Mouse (Mus musculus): Measurements from ENCODE around the gene 4933402N03Rik. TPM values are rescaled to one million over a fixed set of nuclear protein-coding genes. Genes with fewer than 3 reads are reported as not detected.

The 4933402N03Rik gene
- polyA plus RNA-seq (2014; fragmentation: Nextera tagmentation; extraction: Ambion mirVana): not detected in 2 replicates

GRCm38 (mm10) chr7:131146214-131146613, at the start of gene 4933402N03Rik:
TSS of gene 4933402N03Rik (minus strand) at chr7:131146314.
- Histone ChIP-seq H3K27me3 (replicated peaks; ENCODE audit: control insufficient read depth, insufficient read depth, low read length) (no peaks in the 10 kb centered on the region), H3K9me3 (ENCODE audit: control insufficient read depth, low read length) (no peaks in the 10 kb centered on the region), H3K4me1 (replicated peaks; ENCODE audit: control insufficient read depth, insufficient read depth, low read length) (no peaks in the 10 kb centered on the region), H3K9ac (ENCODE audit: low read depth, low read length) (no peak within 1 kb of the TSS), H3K4me2 (no peak within 1 kb of the TSS), H3K4me3 (ENCODE audit: low read depth, low read length) (no peak within 1 kb of the TSS), H3K27ac (ENCODE audit: low read depth, low read length) (no peak within 1 kb of the TSS), H3K36me3 (ENCODE audit: control insufficient read depth, insufficient read depth, low read length) (no peaks in the 10 kb centered on the region)
- 79% methylated on average over 2 of the region's 2 CpGs for WGBS
- DNase-seq (ENCODE audit: low spot score) (no peak), ATAC-seq (replicated peaks; ENCODE audit: low FRiP score) (no peak)

DNA sequence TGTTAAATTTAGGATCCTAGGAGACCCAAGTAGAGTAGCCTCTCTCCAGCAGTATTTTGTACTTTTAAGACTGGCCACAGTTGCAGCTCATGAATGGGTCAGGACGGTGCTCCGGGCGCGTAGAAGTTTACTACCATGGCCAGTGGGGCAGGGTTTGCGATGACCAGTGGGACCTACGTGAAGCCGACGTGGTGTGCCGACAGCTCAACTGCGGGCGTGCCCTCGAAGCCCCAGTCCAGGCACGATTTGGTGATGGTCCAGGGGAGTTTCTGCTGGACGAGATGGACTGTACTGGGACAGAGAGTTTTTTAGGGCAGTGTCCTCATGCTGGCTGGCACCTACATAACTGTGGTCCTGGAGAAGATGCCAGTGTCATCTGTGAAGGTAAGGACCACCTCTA, 41.9 kb upstream of the 4933402N03Rik start:
- no peak for DNase-seq (ENCODE audit: low spot score)
- no peaks in the 10 kb centered on the region for H3K9me3 ChIP-seq (ENCODE audit: control insufficient read depth, low read length)
- 87% methylated on average over 14 of the region's 14 CpGs for WGBS
- H3K4me3 ChIP-seq (ENCODE audit: low read depth, low read length): no peak overlapping the region
- no peaks in the 10 kb centered on the region for H3K4me1 ChIP-seq (replicated peaks; ENCODE audit: control insufficient read depth, insufficient read depth, low read length)
- H3K9ac ChIP-seq (ENCODE audit: low read depth, low read length): no peak overlapping the region
- H3K27me3 ChIP-seq (replicated peaks; ENCODE audit: control insufficient read depth, insufficient read depth, low read length): no peaks in the 10 kb centered on the region
- H3K27ac ChIP-seq (ENCODE audit: low read depth, low read length): no peak overlapping the region
- no peak for ATAC-seq (replicated peaks; ENCODE audit: low FRiP score)
- no peaks in the 10 kb centered on the region for H3K36me3 ChIP-seq (ENCODE audit: control insufficient read depth, insufficient read depth, low read length)
- no peak overlapping the region for H3K4me2 ChIP-seq

DNA sequence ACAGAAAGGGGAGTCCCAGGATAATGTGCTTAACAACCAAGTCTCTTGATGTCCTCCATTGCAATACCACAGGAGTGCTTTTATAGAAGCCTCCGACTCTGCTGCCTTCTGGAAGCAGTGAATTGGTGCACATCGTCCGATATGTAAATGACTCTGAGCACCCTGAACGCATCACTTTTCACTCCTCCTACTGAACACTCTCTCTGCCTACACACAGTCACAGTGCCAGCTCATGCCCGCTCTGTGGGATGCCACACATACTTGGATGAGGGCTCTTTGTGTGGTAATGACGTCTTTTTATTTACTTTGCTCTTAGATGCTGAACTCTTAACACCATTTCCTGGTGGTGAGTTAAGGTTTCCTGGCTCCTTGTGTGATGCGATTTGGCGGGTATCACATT, 40.9 kb upstream of the 4933402N03Rik start:
- H3K27me3 ChIP-seq (replicated peaks; ENCODE audit: control insufficient read depth, insufficient read depth, low read length): no peaks in the 10 kb centered on the region
- DNase-seq (ENCODE audit: low spot score): no peak
- H3K4me1 ChIP-seq (replicated peaks; ENCODE audit: control insufficient read depth, insufficient read depth, low read length): no peaks in the 10 kb centered on the region

GRCm38 (mm10) chr7:131184339-131184738, 38.2 kb upstream of the 4933402N03Rik start:
- H3K4me1 ChIP-seq (replicated peaks; ENCODE audit: control insufficient read depth, insufficient read depth, low read length): no peaks in the 10 kb centered on the region
- H3K27ac ChIP-seq (ENCODE audit: low read depth, low read length): no peak overlapping the region
- no peak overlapping the region for H3K4me3 ChIP-seq (ENCODE audit: low read depth, low read length)
- ATAC-seq (replicated peaks; ENCODE audit: low FRiP score): no peak
- no peak overlapping the region for H3K4me2 ChIP-seq
- H3K36me3 ChIP-seq (ENCODE audit: control insufficient read depth, insufficient read depth, low read length): no peaks in the 10 kb centered on the region
- no peaks in the 10 kb centered on the region for H3K9me3 ChIP-seq (ENCODE audit: control insufficient read depth, low read length)
- no peaks in the 10 kb centered on the region for H3K27me3 ChIP-seq (replicated peaks; ENCODE audit: control insufficient read depth, insufficient read depth, low read length)
- H3K9ac ChIP-seq (ENCODE audit: low read depth, low read length): no peak overlapping the region
- WGBS: 60% methylated on average over 8 of the region's 8 CpGs
- no peak for DNase-seq (ENCODE audit: low spot score)

More for the DNA sequence above, 40.9 kb upstream of the 4933402N03Rik start:
- Histone ChIP-seq H3K9me3 (ENCODE audit: control insufficient read depth, low read length) (no peaks in the 10 kb centered on the region), H3K36me3 (ENCODE audit: control insufficient read depth, insufficient read depth, low read length) (no peaks in the 10 kb centered on the region), H3K4me3 (ENCODE audit: low read depth, low read length) (no peak overlapping the region), H3K9ac (ENCODE audit: low read depth, low read length) (no peak overlapping the region), H3K27ac (ENCODE audit: low read depth, low read length) (no peak overlapping the region), H3K4me2 (no peak overlapping the region)
- WGBS: 70% methylated on average over 8 of the region's 8 CpGs
- no peak for ATAC-seq (replicated peaks; ENCODE audit: low FRiP score)

DNA sequence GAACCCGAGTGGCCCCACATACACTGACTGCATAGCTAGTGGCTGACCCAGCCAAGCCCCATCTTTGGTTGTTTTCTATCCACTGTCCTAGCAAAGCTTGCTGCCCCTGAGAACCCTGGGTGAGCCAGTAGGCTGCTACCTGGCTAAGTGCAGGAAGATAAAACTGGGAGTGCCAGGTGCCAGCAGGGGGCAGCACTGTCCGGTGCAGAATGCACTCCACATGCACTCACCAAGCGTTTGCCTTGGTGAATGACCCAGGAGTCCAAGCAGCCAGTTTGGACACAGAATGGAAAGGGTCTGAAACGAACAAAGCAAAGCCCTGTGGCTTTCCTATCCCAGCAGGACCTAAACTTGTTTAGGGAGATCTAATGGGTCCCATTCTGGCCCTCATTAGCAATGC, 36.6 kb upstream of the 4933402N03Rik start:
- Histone ChIP-seq H3K4me1 (replicated peaks; ENCODE audit: control insufficient read depth, insufficient read depth, low read length) (no peaks in the 10 kb centered on the region), H3K4me2 (no peak overlapping the region), H3K9ac (ENCODE audit: low read depth, low read length) (no peak overlapping the region), H3K36me3 (ENCODE audit: control insufficient read depth, insufficient read depth, low read length) (no peaks in the 10 kb centered on the region), H3K9me3 (ENCODE audit: control insufficient read depth, low read length) (no peaks in the 10 kb centered on the region), H3K27me3 (replicated peaks; ENCODE audit: control insufficient read depth, insufficient read depth, low read length) (no peaks in the 10 kb centered on the region), H3K27ac (ENCODE audit: low read depth, low read length) (no peak overlapping the region), H3K4me3 (ENCODE audit: low read depth, low read length) (no peak overlapping the region)
- no peak for DNase-seq (ENCODE audit: low spot score)
- WGBS: 34% methylated on average over 4 of the region's 4 CpGs
- 0 out of 2 replicates have a peak, but pooled peaks have one; percentile 39 for ATAC-seq (replicated peaks; ENCODE audit: low FRiP score)

GRCm38 (mm10) chr7:131174121-131174520, 28.0 kb upstream of the 4933402N03Rik start, which contains the start of gene 5430419D17Rik:
TSS of gene 5430419D17Rik (plus strand) at chr7:131174402.
- no peak within 1 kb of the TSS for H3K9ac ChIP-seq (ENCODE audit: low read depth, low read length)
- DNase-seq (ENCODE audit: low spot score): no peak
- no peaks in the 10 kb centered on the region for H3K9me3 ChIP-seq (ENCODE audit: control insufficient read depth, low read length)
- ATAC-seq (replicated peaks; ENCODE audit: low FRiP score): no peak
- H3K27me3 ChIP-seq (replicated peaks; ENCODE audit: control insufficient read depth, insufficient read depth, low read length): no peaks in the 10 kb centered on the region
- H3K4me2 ChIP-seq: no peak within 1 kb of the TSS
- H3K27ac ChIP-seq (ENCODE audit: low read depth, low read length): no peak within 1 kb of the TSS
- no peak within 1 kb of the TSS for H3K4me3 ChIP-seq (ENCODE audit: low read depth, low read length)
- no peaks in the 10 kb centered on the region for H3K36me3 ChIP-seq (ENCODE audit: control insufficient read depth, insufficient read depth, low read length)
- 82% methylated on average over 9 of the region's 9 CpGs for WGBS
- no peaks in the 10 kb centered on the region for H3K4me1 ChIP-seq (replicated peaks; ENCODE audit: control insufficient read depth, insufficient read depth, low read length)

DNA sequence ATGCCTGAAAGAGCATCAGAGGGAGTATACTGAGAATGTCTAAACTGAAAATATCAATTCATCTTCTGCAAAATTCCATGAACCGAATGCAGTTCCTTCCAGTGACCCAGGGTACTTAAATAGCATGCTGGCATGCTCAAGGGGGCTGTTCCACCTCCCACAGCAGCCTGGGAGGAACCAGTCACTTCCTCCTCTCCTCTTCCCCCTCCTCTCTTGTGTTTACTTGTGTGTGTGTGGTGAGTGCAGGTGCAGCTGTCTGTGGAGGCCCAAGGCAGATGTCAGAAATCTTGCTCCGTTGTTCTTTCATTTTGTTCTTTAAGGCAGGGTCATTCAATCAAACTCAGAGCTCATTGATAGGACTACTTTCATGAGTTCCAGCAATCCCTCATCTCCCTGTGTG, 23.0 kb upstream of the 4933402N03Rik start:
- H3K36me3 ChIP-seq (ENCODE audit: control insufficient read depth, insufficient read depth, low read length): no peaks in the 10 kb centered on the region
- no peak overlapping the region for H3K27ac ChIP-seq (ENCODE audit: low read depth, low read length)
- DNase-seq (ENCODE audit: low spot score) (no peak), ATAC-seq (replicated peaks; ENCODE audit: low FRiP score) (no peak)
- no peaks in the 10 kb centered on the region for H3K4me1 ChIP-seq (replicated peaks; ENCODE audit: control insufficient read depth, insufficient read depth, low read length)
- no peak overlapping the region for H3K4me3 ChIP-seq (ENCODE audit: low read depth, low read length)
- H3K27me3 ChIP-seq (replicated peaks; ENCODE audit: control insufficient read depth, insufficient read depth, low read length): no peaks in the 10 kb centered on the region
- H3K9ac ChIP-seq (ENCODE audit: low read depth, low read length): no peak overlapping the region
- 43% methylated on average over 2 of the region's 2 CpGs for WGBS
- no peak overlapping the region for H3K4me2 ChIP-seq
- H3K9me3 ChIP-seq (ENCODE audit: control insufficient read depth, low read length): no peaks in the 10 kb centered on the region

DNA sequence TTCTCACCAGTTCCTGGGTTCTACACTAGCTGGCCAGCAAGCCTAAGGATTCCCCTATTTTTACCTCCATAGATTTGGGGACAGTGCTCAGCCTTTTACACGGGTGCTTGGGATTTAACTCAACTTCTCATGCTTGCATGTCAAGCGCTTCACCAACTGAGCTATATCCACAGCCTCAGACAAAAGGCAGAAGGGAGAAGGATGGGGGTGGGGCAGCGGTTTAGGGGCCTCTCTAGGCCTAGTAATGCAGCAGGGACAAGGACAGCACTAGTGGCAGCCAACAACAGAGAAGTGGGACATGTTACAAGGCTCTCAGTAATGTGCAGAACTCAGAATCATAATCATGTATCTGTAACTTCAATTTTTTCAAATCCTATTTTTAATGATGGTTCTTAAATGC, 21.7 kb upstream of the 4933402N03Rik start:
- no peak for DNase-seq (ENCODE audit: low spot score)
- Histone ChIP-seq H3K27me3 (replicated peaks; ENCODE audit: control insufficient read depth, insufficient read depth, low read length) (no peaks in the 10 kb centered on the region), H3K4me3 (ENCODE audit: low read depth, low read length) (no peak overlapping the region), H3K4me2 (no peak overlapping the region), H3K4me1 (replicated peaks; ENCODE audit: control insufficient read depth, insufficient read depth, low read length) (no peaks in the 10 kb centered on the region), H3K9me3 (ENCODE audit: control insufficient read depth, low read length) (no peaks in the 10 kb centered on the region), H3K9ac (ENCODE audit: low read depth, low read length) (no peak overlapping the region), H3K36me3 (ENCODE audit: control insufficient read depth, insufficient read depth, low read length) (no peaks in the 10 kb centered on the region), H3K27ac (ENCODE audit: low read depth, low read length) (no peak overlapping the region)
- no peak for ATAC-seq (replicated peaks; ENCODE audit: low FRiP score)
- WGBS: 74% methylated on average over 3 of the region's 3 CpGs

- H3K36me3 ChIP-seq (ENCODE audit: control insufficient read depth, insufficient read depth, low read length): no peaks in the 10 kb centered on the region
- no peaks in the 10 kb centered on the region for H3K27me3 ChIP-seq (replicated peaks; ENCODE audit: control insufficient read depth, insufficient read depth, low read length)
- no peak overlapping the region for H3K9ac ChIP-seq (ENCODE audit: low read depth, low read length)
- no peaks in the 10 kb centered on the region for H3K4me1 ChIP-seq (replicated peaks; ENCODE audit: control insufficient read depth, insufficient read depth, low read length)
- no peak overlapping the region for H3K4me3 ChIP-seq (ENCODE audit: low read depth, low read length)
- ATAC-seq (replicated peaks; ENCODE audit: low FRiP score) (no peak), DNase-seq (ENCODE audit: low spot score) (no peak)
- no peak overlapping the region for H3K27ac ChIP-seq (ENCODE audit: low read depth, low read length)
- 61% methylated on average over 7 of the region's 7 CpGs for WGBS
- no peak overlapping the region for H3K4me2 ChIP-seq
- H3K9me3 ChIP-seq (ENCODE audit: control insufficient read depth, low read length): no peaks in the 10 kb centered on the region
These were observed 16.1 kb upstream of the 4933402N03Rik start for GRCm38 (mm10) chr7:131162251-131162650.
